Mouse (Mus musculus): ENCODE measurements around the gene Sgsm2. TPM values are rescaled to one million over a fixed set of nuclear protein-coding genes. Genes with fewer than 3 reads are reported as not detected.

Sgsm2 gene
- polyA plus RNA-seq, 1 experiment from 2014 or later = 6.0 TPM

Small RNA genes lying within 50 kb of the gene (microRNA-seq; reads per million reads assigned to microRNA genes)
- gene Mir6926 = not detected

Other genes starting within 250 kb of the Sgsm2 start
- 41.3 and 42.5 TPM in 2 replicates for gene Cluh, start 247.6 kb downstream of the Sgsm2 start, polyA plus RNA-seq (2015; fragmentation: Nextera tagmentation; extraction: Ambion mirVana)
- 30.9 and 35.7 TPM in 2 replicates for gene Pafah1b1, start 172.4 kb downstream of the Sgsm2 start, polyA plus RNA-seq (2015; fragmentation: Nextera tagmentation; extraction: Ambion mirVana)
- 39.6 and 41.8 TPM in 2 replicates for gene Mettl16, start 126.2 kb downstream of the Sgsm2 start, polyA plus RNA-seq (2015; fragmentation: Nextera tagmentation; extraction: Ambion mirVana)
- gene Mnt, start 66.1 kb downstream of the Sgsm2 start, polyA plus RNA-seq (2015; fragmentation: Nextera tagmentation; extraction: Ambion mirVana) = 2.5 and 3.2 TPM in 2 replicates
- 47.0 and 48.3 TPM in 2 replicates for gene Tsr1, start 1.0 kb upstream of the Sgsm2 start, polyA plus RNA-seq (2015; fragmentation: Nextera tagmentation; extraction: Ambion mirVana)
- 15.8 and 15.9 TPM in 2 replicates for gene Smg6, start 28.8 kb upstream of the Sgsm2 start, polyA plus RNA-seq (2015; fragmentation: Nextera tagmentation; extraction: Ambion mirVana)
- gene Srr, start 28.9 kb upstream of the Sgsm2 start, polyA plus RNA-seq (2015; fragmentation: Nextera tagmentation; extraction: Ambion mirVana) = 18.6 and 19.1 TPM in 2 replicates

All from stomach, embryonic 16.5 days (tissue).